Mouse (Mus musculus): ENCODE measurements around the gene Akt3. TPM values are rescaled to one million over a fixed set of nuclear protein-coding genes. Genes with fewer than 3 reads are reported as not detected.

The Akt3 gene
- total RNA-seq, 2 experiments from 2014 or later = 20.5 to 27.5 TPM

DNA sequence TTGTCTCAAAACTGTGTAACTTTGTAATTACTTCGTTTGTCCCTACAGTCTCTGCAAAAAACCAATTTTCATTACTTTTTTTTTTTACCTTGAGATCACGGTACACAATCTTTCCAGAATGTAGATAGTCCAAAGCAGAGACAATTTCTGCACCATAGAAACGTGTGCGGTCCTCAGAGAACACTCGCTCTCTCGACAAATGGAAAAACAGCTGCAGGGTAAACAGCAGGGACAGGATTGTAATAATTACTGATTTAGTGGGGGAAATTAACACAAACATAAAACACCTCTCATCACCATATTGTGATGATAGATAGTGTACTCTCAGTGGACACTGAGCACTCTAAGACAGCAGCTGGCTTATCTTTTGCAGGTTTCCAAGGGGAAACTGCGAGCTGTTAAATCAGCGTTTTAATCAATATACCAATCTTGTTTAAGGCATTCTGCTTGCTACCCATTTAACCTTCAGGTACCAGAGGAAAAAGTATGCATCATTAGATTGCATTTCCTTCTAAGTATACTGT is 190.8 kb downstream of the Akt3 start:
- no peak for ATAC-seq (replicated peaks; ENCODE audit: low FRiP score, poor library complexity, severe bottlenecking)

DNA sequence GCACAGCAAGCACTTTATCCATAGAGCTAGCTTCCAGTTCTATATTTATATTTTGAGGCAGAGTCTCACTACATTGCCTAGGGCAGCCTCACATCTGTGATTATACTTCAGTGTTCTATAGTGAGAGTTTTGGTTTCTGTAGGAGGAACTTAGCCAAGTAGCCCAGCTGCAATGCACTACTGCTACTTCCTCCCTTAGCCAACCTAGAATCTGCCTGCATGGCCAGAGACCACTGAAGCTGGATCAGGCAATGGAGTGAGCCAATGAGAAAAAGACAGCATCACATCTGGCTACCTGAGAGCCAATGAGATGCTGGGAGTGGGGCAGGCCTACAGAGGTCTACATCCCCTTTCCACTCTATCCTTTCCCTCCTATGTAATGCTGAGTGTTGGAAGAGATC is 192.3 kb downstream of the Akt3 start:
- ATAC-seq (replicated peaks; ENCODE audit: low FRiP score, poor library complexity, severe bottlenecking) = no peak

DNA sequence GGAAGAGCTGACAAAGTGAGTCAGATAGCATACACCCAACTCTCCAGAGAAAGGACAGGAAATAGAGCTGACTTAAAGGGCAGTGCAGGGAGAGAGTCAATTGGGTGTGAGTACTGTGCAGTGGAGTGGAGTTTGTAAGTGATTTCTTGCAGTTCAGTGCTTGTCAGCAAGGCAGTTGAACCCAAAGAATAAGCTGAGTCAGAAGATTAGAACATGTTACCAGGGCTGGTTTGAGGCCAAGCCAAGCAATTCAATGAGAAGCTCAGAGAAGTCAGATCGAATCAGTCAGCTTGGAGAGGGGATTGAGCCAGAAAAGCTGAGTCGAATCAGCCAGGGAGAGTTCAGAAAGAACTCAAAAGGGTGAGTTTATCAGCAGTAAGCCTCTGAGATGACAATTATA is 196.2 kb downstream of the Akt3 start:
- ATAC-seq (replicated peaks; ENCODE audit: low FRiP score, poor library complexity, severe bottlenecking) = no peak

DNA sequence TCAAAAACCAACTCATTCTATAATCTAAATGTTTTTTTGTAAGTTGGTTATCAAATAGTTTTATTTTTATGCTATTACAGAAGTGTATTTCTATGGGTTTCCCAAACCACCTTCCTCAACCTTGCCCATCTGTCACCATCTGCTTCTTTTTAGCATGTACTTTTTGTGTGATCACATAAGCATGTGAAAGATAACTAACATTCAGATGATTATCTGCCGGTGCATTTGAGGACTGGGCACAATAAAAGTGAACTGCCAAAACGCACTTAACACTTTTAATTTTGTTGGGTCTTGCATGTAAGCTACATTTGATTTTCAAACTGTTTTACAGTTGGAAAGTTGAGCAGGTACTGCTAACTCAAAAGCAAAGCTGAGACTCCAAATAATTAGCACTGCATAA is 203.1 kb downstream of the Akt3 start:
- no peak for ATAC-seq (replicated peaks; ENCODE audit: low FRiP score, poor library complexity, severe bottlenecking)

DNA sequence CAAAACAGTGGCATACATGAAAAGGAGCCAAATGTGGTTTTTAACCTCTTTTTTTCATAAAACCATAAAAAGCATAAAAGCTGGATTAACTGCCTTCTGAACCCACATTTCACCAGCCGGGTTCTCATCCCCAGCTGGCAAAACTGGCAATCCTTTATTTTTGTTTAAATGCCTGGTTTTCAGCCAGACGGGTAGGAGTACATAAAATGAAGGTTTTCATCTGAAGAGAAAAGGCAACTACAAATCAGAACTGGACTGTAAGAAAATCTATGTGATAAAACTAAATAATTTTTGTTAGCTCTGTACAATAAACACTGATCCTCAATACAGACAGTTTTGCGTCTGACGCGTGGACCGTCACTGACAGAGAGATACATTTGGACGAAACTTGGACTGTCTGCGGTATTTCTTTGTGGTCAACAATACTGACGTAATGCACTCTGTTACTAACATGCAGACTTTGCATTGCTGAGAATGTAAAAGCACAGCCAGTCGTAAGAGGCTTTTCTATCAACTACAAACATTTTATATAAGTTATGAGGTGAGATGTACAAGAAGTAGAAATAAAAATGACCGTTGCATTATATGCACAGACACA is 206.5 kb downstream of the Akt3 start:
- no peak for ATAC-seq (replicated peaks; ENCODE audit: low FRiP score, poor library complexity, severe bottlenecking)

DNA sequence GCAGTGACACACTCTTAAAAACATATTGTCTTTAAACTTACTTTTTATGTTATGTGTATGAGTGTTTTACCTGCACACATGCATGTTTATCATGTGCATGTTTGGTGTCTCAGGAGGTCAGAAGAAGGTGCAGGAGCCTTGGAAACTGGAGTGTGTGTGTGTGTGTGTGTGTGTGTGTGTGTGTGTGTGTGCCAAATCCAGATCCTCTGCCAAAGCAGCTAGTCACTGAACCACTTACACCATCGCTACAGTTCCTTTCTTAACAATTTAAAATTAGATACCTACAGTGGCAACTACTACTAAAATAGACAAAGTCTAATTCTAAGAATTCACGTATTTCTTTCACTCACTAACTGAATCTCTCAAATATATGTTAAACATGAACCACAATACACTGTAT is 209.2 kb downstream of the Akt3 start:
- no peak for ATAC-seq (replicated peaks; ENCODE audit: low FRiP score, poor library complexity, severe bottlenecking)

DNA sequence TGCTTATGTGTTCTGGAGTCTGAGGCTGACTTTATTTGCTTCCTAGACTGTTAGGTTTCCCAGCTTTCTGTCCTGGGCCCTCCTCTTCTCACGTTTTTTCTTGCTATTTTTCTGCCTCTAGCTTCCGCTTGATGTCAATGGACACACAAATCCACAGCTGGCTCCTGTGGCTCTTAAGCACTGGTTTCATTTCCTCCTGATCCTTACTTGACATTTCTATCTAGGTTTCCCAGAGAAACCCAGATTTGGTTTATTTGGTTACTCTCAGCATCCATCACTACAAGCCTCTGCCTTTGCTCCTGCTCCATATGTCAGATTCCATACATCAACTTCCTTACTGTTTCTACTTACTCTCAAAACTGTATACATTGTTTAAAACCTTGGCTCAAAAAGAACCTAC is 211.0 kb downstream of the Akt3 start:
- ATAC-seq (replicated peaks; ENCODE audit: low FRiP score, poor library complexity, severe bottlenecking) = no peak

DNA sequence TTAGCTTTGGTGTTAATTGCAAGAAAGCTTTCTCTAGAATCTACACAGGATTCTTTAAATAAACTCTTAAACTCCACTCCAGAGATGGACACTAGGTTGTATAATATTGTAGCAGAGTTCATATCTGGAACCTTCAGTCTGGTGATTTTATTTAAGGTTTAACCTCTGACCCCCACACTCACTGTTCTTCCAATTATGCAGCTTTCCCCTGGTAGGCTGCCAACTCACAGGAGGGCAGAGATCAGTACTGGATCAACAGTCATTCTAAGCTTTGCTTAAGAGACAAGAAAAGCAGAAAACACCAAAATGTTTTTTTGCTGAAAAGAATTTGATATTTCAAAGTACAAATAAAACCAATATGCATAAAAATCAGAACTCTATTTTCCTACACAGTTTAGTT is 212.1 kb downstream of the Akt3 start:
- no peak for ATAC-seq (replicated peaks; ENCODE audit: low FRiP score, poor library complexity, severe bottlenecking)

DNA sequence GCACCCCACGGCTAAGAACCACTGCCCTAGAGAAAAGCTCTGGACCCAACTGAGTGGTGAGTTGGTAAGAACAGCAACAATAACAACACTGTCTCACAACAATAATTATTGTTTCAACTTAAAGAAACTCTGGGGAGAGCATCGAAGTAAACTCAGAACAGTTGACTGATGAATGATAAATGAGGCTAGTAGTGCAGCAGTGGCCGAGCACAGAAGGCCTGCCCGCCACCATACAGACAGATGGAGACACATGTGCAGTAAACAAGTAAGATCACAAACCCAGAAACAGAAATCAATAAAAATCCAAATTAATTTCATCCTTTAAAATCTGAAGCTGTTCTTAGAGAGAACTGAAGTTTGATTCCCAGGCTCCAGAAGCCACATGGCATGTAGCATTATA is 217.9 kb downstream of the Akt3 start:
- ATAC-seq (replicated peaks; ENCODE audit: low FRiP score, poor library complexity, severe bottlenecking) = no peak

DNA sequence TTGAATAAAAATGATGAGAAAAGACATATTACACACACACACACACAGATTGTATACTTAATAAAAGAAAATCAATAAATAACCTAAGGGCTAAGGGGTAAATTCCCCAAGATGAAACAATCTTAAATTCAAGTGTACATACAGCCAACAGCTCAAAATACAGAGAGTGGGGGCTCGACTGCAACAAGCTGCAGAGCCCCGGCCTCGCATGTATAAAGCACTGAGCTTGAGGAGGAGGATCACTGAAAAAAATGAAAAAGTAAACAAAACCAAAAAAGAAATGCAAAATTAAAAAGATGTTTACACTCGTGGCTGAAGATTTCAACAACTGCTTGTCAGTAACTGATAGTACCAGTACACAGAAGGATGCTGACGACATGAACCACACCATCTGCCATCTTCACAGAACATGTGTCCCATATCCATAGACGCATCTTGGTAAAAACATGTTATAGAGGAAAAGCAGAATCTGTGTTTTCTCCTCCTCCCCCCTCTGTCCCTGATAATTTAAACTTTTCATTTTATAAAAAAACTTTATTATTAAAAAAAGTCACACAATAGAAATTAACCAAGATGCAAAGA is 218.8 kb downstream of the Akt3 start:
- no peak for ATAC-seq (replicated peaks; ENCODE audit: low FRiP score, poor library complexity, severe bottlenecking)

DNA sequence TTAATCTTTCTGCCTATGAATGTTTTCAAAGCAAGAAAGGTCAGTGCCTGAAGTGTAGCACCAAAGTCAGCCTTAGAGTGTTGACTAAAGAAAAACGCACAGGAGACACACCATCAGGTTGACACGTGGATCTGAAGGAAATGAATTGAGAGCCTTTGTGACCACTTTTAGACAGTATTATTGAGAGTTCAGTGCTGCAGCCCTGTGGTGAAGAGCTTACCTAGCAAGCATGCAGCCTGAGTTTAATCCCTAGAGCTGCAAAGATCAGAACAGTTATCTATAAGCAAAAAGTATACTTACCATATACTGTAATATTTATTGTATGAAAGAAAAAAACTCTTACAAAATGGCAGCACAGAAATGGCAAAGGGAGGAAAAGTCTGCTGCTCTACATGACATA is 219.6 kb downstream of the Akt3 start:
- ATAC-seq (replicated peaks; ENCODE audit: low FRiP score, poor library complexity, severe bottlenecking) = no peak

DNA sequence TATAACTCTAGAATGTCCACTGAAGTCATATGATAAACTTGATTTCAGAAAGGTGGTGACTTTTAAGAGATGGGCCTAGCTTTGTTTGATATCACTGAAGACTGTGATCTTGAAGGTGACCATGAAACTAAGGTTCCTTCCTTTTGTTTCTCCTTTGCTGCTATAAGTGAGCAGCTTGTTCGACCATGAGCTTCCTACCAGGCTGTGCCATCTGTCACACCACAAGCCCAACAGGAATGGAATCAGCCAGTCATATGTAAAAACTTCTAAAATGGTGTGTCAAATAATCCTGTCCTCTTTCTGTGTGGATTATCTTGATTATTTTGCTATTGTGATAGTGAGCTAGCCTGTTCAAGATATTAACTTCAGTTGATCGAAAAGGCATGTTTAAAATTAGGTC is 222.5 kb downstream of the Akt3 start:
- no peak for ATAC-seq (replicated peaks; ENCODE audit: low FRiP score, poor library complexity, severe bottlenecking)

DNA sequence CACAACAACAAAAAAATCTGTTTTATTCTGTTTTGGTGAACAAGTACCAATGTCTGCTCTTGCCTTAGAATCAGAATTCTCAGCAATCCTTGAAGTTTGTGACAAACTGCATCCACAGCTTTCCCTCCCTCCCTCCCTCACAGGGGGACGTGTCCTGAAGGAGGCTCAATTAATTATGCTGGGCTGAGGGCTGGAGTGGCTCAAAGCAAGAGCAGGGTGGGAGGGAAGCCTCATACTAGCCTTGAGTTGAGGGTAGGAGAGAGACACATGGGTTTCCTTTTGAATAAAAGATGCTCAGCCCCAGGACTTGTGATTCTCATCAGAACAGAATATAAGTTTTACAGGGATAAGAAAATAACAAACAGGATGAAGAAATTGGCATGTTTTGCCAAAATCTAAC is 225.8 kb downstream of the Akt3 start:
- ATAC-seq (replicated peaks; ENCODE audit: low FRiP score, poor library complexity, severe bottlenecking) = no peak

DNA sequence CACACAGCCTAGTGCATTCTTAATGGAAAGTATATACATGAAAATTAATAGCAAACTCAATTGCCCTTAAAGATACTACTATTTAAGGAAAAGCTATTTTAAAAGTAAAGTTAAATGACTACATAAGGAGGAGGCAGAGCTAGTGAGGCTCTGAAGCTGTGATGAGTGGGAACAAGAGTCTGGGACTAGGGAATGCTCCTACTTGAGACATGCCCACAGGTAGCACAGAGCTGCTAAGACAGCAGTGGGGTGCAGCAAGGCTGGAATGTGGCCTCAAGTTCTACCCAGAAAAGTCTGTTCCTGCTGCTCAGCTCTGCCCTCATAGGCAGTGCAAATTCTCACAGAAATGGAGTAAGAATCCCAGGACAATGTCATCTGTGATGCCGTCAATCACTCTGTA is 226.8 kb downstream of the Akt3 start:
- no peak for ATAC-seq (replicated peaks; ENCODE audit: low FRiP score, poor library complexity, severe bottlenecking)

DNA sequence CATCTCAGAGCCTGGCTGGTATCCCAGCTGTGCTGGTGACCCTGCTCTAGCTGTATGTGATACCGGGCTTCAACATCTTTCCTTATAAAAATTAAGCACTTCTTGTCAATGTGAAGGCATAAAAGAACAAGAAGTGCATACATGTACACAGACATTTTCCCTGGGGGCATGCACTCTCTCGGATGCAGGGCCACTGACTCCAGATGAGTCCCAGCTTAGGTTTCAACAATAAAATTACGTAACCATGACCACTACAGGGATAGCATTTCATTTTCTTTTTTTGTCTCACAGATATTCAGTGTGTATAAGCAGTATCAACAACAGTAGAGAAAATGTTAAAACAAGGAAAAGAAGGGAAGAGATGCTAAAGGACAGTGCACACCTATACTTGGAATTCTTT is 227.3 kb downstream of the Akt3 start:
- ATAC-seq (replicated peaks; ENCODE audit: low FRiP score, poor library complexity, severe bottlenecking) = no peak

DNA sequence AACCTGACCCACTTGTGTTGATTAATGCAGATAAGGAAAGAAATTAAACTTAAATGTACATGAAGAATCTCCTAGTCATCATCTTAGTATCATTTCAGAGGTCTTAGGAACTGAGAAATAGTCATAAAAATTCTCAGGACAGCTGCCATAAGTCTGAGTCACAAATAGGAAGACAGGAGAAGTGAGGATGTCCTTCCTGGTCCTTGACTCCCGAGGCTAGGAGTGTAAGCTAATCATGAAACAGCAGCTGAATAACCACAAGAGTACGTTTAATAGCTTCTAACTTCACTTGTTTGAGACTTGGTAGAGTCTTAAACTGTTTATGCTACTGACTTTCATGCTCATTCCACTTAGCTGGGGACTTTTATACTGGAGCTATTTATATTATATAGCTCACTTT is 229.0 kb downstream of the Akt3 start:
- ATAC-seq (replicated peaks; ENCODE audit: low FRiP score, poor library complexity, severe bottlenecking) = no peak

DNA sequence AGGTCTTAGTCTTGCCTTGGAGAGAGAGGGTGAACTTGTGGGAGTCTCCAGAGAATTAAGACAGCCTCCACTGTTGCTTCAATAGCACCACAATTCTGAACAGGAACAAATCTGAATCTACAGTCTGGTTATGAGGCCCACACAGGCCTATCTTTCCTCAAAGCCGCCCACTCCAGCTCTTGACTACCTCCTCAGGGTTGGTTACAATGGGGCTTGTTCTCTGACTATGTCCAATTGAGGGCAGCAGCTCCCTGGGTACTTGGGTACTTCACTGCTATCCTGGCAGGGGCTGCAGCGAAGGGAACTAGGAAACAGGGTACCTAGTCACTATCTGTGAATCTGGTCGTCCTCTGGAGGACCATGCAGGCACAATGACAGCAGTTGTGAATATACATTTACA is 230.3 kb downstream of the Akt3 start:
- ATAC-seq (replicated peaks; ENCODE audit: low FRiP score, poor library complexity, severe bottlenecking) = no peak

DNA sequence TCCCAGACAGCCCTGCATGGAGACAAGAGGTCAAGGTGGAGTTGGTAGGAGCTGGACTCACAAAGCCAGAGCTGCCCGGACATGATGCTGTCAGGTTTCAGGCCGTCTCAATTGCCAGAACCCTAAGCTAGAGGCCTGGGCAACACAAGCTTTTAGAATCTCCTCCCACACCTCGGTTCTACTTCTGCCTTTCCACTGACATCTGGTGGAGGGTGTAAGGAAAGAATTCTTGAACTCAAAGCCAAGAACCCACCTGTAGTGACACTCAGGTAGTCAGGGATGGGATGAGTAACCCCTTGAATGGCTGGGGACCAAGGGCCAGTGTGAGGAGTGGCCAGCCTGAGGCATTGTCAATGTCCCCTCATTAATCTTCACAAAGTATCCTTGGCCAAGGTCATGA is 235.3 kb downstream of the Akt3 start:
- no peak for ATAC-seq (replicated peaks; ENCODE audit: low FRiP score, poor library complexity, severe bottlenecking)

DNA sequence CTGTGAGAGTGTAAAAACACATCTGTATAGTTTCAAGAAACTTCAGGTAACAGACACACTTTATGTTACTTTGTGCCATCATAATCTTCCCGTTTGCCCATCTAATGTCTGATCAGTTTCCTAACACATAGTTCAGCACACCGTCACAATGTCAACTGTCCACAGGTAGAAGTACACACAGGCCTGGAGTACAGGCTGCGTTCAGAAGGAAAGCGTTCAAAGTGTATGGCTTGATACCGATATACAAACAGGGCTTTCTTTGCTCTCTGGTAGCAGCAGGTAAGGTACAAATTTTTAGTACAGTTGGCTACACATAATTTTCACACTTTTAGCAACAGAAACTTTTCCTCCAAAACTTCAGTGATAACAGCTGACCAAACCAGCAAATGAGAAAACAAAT is 238.3 kb downstream of the Akt3 start:
- ATAC-seq (replicated peaks; ENCODE audit: low FRiP score, poor library complexity, severe bottlenecking) = no peak

DNA sequence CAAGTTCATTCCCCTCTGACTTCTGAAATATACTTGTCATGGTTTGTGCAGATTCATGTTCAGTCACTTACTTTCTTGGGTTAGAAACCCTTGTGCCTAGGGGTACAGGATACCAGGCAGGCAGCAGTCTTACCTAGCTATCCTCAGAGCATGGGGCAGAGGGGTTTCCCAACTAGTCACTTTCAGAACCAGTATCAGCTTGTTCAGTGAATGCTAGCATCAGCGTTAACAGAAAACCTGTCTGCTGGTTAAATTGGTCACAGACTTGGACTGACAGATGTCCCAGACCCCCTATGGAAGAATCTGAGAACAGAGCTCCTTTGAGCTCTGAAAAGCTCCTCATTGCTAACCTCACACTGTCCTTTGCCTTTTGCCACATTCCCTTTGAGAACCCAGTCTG is 239.3 kb downstream of the Akt3 start:
- ATAC-seq (replicated peaks; ENCODE audit: low FRiP score, poor library complexity, severe bottlenecking) = no peak

DNA sequence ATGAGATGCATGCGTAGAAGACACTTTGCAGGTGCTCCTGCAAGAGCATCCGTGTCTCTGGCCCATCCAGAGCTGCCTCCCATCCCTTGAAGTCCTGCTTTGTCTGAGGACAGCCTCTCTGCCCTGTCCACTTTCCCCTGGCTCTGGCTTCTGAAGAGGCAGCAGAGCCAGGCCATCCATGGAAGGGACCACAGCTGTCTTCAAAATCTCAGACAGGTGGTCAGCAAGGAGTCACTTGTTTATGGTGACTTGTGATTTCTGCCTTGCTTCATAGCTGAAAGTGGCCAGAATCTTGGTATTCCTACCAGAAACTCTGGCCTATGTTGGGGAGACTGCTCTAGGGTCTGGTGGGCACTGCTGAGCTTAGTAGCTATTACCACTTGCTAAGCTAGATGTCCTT is 241.3 kb downstream of the Akt3 start:
- ATAC-seq (replicated peaks; ENCODE audit: low FRiP score, poor library complexity, severe bottlenecking) = no peak

DNA sequence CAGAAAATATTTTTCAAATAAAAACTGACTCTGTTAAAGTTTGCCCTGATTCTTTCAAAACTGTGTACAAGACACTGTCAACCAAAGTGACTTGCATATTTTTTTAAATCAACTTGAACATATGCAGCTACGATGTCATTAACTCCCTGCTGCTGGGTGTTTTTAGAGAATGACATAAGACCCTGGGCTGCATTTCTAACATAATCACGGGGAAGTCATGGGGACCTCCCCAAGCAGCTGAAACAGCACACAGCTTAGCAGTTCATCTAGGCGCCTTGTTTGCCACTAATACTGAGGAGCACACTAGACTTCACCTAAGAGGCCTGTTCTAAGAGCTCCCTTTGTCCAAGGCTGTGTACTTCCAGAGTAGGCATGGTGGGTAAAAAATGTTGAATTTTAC is 242.1 kb downstream of the Akt3 start:
- no peak for ATAC-seq (replicated peaks; ENCODE audit: low FRiP score, poor library complexity, severe bottlenecking)

Measured in erythroid progenitor cell, adult 5-6 weeks (primary cell).